Mouse (Mus musculus) embryonic facial prominence, embryonic 13.5 days (tissue): ENCODE data around the gene Fcrla. TPM values are rescaled to one million over a fixed set of nuclear protein-coding genes. Genes with fewer than 3 reads are reported as not detected.
A peak's percentile ranks its signal among the peaks of the same experiment; 100 is the strongest.

ENCODE experiments used
- ATAC-seq: fragments of 200-750 bp; cut with Nextera tagmentation; 2 replicates; pipeline ENCODE4 v1.8.0; 2017; ENCODE audit warnings: low read depth; ENCODE audit not compliant: insufficient number of reproducible peaks, insufficient read depth, low FRiP score, low TSS enrichment
- H3K27ac ChIP-seq: fragments of 300-500 bp; sonication (generic); 2 replicates; pipeline ENCODE4 v1.5.1; 2015; ENCODE audit warnings: moderate library complexity, mild to moderate bottlenecking, inconsistent platforms
- H3K27me3 ChIP-seq: fragments of 300-500 bp; sonication (generic); 2 replicates; pipeline ENCODE4 v1.6.1; 2015; ENCODE audit warnings: mild to moderate bottlenecking, inconsistent platforms
- H3K36me3 ChIP-seq: fragments of 300-500 bp; sonication (generic); 2 replicates; pipeline ENCODE4 v1.6.1; 2015; ENCODE audit warnings: mild to moderate bottlenecking, inconsistent platforms
- H3K4me1 ChIP-seq: fragments of 300-500 bp; sonication (generic); 2 replicates; pipeline ENCODE4 v1.6.1; 2015; ENCODE audit warnings: inconsistent platforms
- H3K4me2 ChIP-seq: fragments of 300-500 bp; sonication (generic); 2 replicates; pipeline ENCODE4 v1.6.1; 2015; ENCODE audit warnings: moderate library complexity, mild to moderate bottlenecking, inconsistent platforms
- H3K4me3 ChIP-seq: fragments of 300-500 bp; sonication (generic); 2 replicates; pipeline ENCODE4 v1.5.1; 2015; ENCODE audit warnings: mild to moderate bottlenecking, inconsistent platforms
- H3K9ac ChIP-seq: fragments of 300-500 bp; sonication (generic); 2 replicates; pipeline ENCODE4 v1.6.1; 2015; ENCODE audit warnings: mild to moderate bottlenecking, inconsistent platforms
- H3K9me3 ChIP-seq: fragments of 300-500 bp; sonication (generic); 2 replicates; pipeline ENCODE4 v1.6.1; 2016; ENCODE audit warnings: inconsistent platforms
- WGBS: fragments of 180-500 bp; shearing (Covaris S2); methylation state at CpG from one replicate; pipeline ENCODE4 v1.1.7; 2015; ENCODE audit warnings: mixed read lengths; 5-methylcytosine and 5-hydroxymethylcytosine counted together
- polyA plus RNA-seq: library from polyadenylated mRNA; unstranded; fragments of >200 nt; fragmentation: Nextera tagmentation; extraction: Ambion mirVana; gene quantifications from 2 replicates; pipeline ENCODE4 v1.2.1, GENCODE M21; 2015

The Fcrla gene
- polyA plus RNA-seq, 1 experiment from 2014 or later: not detected

GRCm38 (mm10) chr1:170928467-170928866, 1.1 kb upstream of the Fcrla start:
- H3K4me1 ChIP-seq: no peaks in the 10 kb centered on the region
- no peak overlapping the region for H3K4me2 ChIP-seq
- H3K36me3 ChIP-seq: no peaks in the 10 kb centered on the region
- 71% methylated on average over 2 of the region's 2 CpGs for whole genome bisulfite sequencing
- no peaks in the 10 kb centered on the region for H3K9me3 ChIP-seq
- no peak overlapping the region for H3K27ac ChIP-seq
- no peaks in the 10 kb centered on the region for H3K27me3 ChIP-seq
- no peak for ATAC-seq
- no peak overlapping the region for H3K4me3 ChIP-seq
- H3K9ac ChIP-seq: no peak overlapping the region

- Histone ChIP-seq H3K4me2 (no peak overlapping the region), H3K9me3 (no peaks in the 10 kb centered on the region), H3K36me3 (no peaks in the 10 kb centered on the region), H3K27ac (no peak overlapping the region), H3K9ac (no peak overlapping the region), H3K27me3 (no peaks in the 10 kb centered on the region), H3K4me1 (no peaks in the 10 kb centered on the region), H3K4me3 (no peak overlapping the region)
- no peak for ATAC-seq
- WGBS: 61% methylated on average over 6 of the region's 6 CpGs
Measured at GRCm38 (mm10) chr1:170926941-170927340, 442 bp downstream of the Fcrla start.

- Histone ChIP-seq H3K4me2 (no peak overlapping the region), H3K4me1 (no peaks in the 10 kb centered on the region), H3K4me3 (no peak overlapping the region), H3K9ac (no peak overlapping the region), H3K36me3 (no peaks in the 10 kb centered on the region), H3K9me3 (no peaks in the 10 kb centered on the region), H3K27me3 (no peaks in the 10 kb centered on the region), H3K27ac (no peak overlapping the region)
- WGBS: 80% methylated on average over 6 of the region's 6 CpGs
- no peak for ATAC-seq
Measured at GRCm38 (mm10) chr1:170924485-170924884, 2.9 kb downstream of the Fcrla start.

GRCm38 (mm10) chr1:170919308-170919707, 8.1 kb downstream of the Fcrla start:
- no peaks in the 10 kb centered on the region for H3K36me3 ChIP-seq
- H3K27me3 ChIP-seq: no peaks in the 10 kb centered on the region
- H3K4me1 ChIP-seq: no peaks in the 10 kb centered on the region
- WGBS: 93% methylated on average over 8 of the region's 8 CpGs
- no peaks in the 10 kb centered on the region for H3K9me3 ChIP-seq
- no peak for ATAC-seq
- no peak overlapping the region for H3K27ac ChIP-seq
- H3K9ac ChIP-seq: no peak overlapping the region
- no peak overlapping the region for H3K4me2 ChIP-seq
- H3K4me3 ChIP-seq: no peak overlapping the region

GRCm38 (mm10) chr1:170915657-170916056, 11.7 kb downstream of the Fcrla start:
- no peak overlapping the region for H3K27ac ChIP-seq
- no peaks in the 10 kb centered on the region for H3K36me3 ChIP-seq
- no peaks in the 10 kb centered on the region for H3K4me1 ChIP-seq
- H3K9me3 ChIP-seq: no peaks in the 10 kb centered on the region
- no peak overlapping the region for H3K4me3 ChIP-seq
- WGBS: 69% methylated on average over 5 of the region's 5 CpGs
- peaks cover 3% of the 10 kb centered on the region; the same call in 1 of the 2 replicates for H3K27me3 ChIP-seq
- no peak overlapping the region for H3K9ac ChIP-seq
- no peak overlapping the region for H3K4me2 ChIP-seq
- no peak for ATAC-seq

- Histone ChIP-seq H3K9ac (no peak within 1 kb of the TSS), H3K4me3 (no peak within 1 kb of the TSS), H3K27ac (no peak within 1 kb of the TSS), H3K27me3 (peaks cover 27% of the 10 kb centered on the region), H3K9me3 (no peaks in the 10 kb centered on the region), H3K36me3 (no peaks in the 10 kb centered on the region), H3K4me1 (peaks cover 6% of the 10 kb centered on the region), H3K4me2 (no peak within 1 kb of the TSS)
- no peak for ATAC-seq
- 70% methylated on average over 5 of the region's 5 CpGs for WGBS
Measured at GRCm38 (mm10) chr1:170912891-170913615, 14.3 kb downstream of the Fcrla start, which contains the start of gene Fcrlb. Fcrlb (minus strand) TSS chr1:170912941.

- WGBS: 85% methylated on average over 11 of the region's 11 CpGs
- ATAC-seq: no peak
- peaks cover 37% of the 10 kb centered on the region for H3K27me3 ChIP-seq
- no peak overlapping the region for H3K27ac ChIP-seq
- no peaks in the 10 kb centered on the region for H3K9me3 ChIP-seq
- no peak overlapping the region for H3K4me2 ChIP-seq
- no peak overlapping the region for H3K4me3 ChIP-seq
- H3K9ac ChIP-seq: no peak overlapping the region
- peaks cover 15% of the 10 kb centered on the region for H3K4me1 ChIP-seq
- no peaks in the 10 kb centered on the region for H3K36me3 ChIP-seq
Measured at GRCm38 (mm10) chr1:170911907-170912660, 15.3 kb downstream of the Fcrla start.

- 2% methylated on average over 21 of the region's 21 CpGs for WGBS
- H3K36me3 ChIP-seq: no peaks in the 10 kb centered on the region
- H3K27me3 ChIP-seq: peaks cover 60% of the 10 kb centered on the region
- H3K4me1 ChIP-seq: peaks cover 15% of the 10 kb centered on the region
- H3K4me3 ChIP-seq: peak overlapping the region; percentile 55
- peak overlapping the region; percentile 82 for H3K4me2 ChIP-seq
- no peaks in the 10 kb centered on the region for H3K9me3 ChIP-seq
- H3K9ac ChIP-seq: peak overlapping the region; percentile 70; the same call in 1 of the 2 replicates
- H3K27ac ChIP-seq: no peak overlapping the region
- ATAC-seq: no peak
Measured at GRCm38 (mm10) chr1:170908341-170908740, 19.0 kb downstream of the Fcrla start.

- H3K9ac ChIP-seq: peak overlapping the region; percentile 70
- WGBS: under 1% methylated on average over 71 of the region's 71 CpGs
- H3K9me3 ChIP-seq: no peaks in the 10 kb centered on the region
- peak overlapping the region; percentile 55 for H3K4me3 ChIP-seq
- H3K36me3 ChIP-seq: no peaks in the 10 kb centered on the region
- H3K4me2 ChIP-seq: peak overlapping the region; percentile 82
- peak; percentile 60; the same call in 1 of the 2 replicates for ATAC-seq
- H3K27ac ChIP-seq: no peak overlapping the region
- H3K27me3 ChIP-seq: peaks cover 60% of the 10 kb centered on the region
- H3K4me1 ChIP-seq: peaks cover 15% of the 10 kb centered on the region
Measured at GRCm38 (mm10) chr1:170907456-170908191, 19.8 kb downstream of the Fcrla start.

- no peaks in the 10 kb centered on the region for H3K36me3 ChIP-seq
- ATAC-seq: no peak
- WGBS: 19% methylated on average over 11 of the region's 11 CpGs
- peak overlapping the region; percentile 70 for H3K9ac ChIP-seq
- H3K4me1 ChIP-seq: peaks cover 15% of the 10 kb centered on the region
- peak overlapping the region; percentile 82 for H3K4me2 ChIP-seq
- H3K9me3 ChIP-seq: no peaks in the 10 kb centered on the region
- peaks cover 59% of the 10 kb centered on the region for H3K27me3 ChIP-seq
- peak overlapping the region; percentile 55 for H3K4me3 ChIP-seq
- H3K27ac ChIP-seq: no peak overlapping the region
Measured at GRCm38 (mm10) chr1:170907111-170907455, 20.3 kb downstream of the Fcrla start.

GRCm38 (mm10) chr1:170903485-170903884, 23.9 kb downstream of the Fcrla start:
- Histone ChIP-seq H3K4me1 (peaks cover 13% of the 10 kb centered on the region), H3K9me3 (no peaks in the 10 kb centered on the region), H3K4me2 (no peak overlapping the region), H3K27me3 (peaks cover 51% of the 10 kb centered on the region), H3K9ac (no peak overlapping the region), H3K27ac (no peak overlapping the region), H3K36me3 (no peaks in the 10 kb centered on the region), H3K4me3 (no peak overlapping the region)
- ATAC-seq: no peak
- 59% methylated on average over 5 of the region's 5 CpGs for WGBS
